Mouse (Mus musculus) adrenal gland, adult 18-20 months (tissue): ENCODE data around the gene Rab5c. TPM values are rescaled to one million over a fixed set of nuclear protein-coding genes. Genes with fewer than 3 reads are reported as not detected.

ENCODE experiments used
- DNase-seq, 2 experiments: peaks; one replicate each; pipeline ENCODE4 v3.0.0; 2021 to 2022; ENCODE audit warnings: low spot score in 2 of 2
- total RNA-seq, 2 experiments: library from RNA; stranded (reverse); gene quantifications; 1 replicate in 1 of 2; 2 replicates in 1 of 2; pipeline ENCODE4 v1.2.3; 2021

The Rab5c gene
- total RNA-seq, 2 experiments from 2014 or later: 189 TPM

DNA sequence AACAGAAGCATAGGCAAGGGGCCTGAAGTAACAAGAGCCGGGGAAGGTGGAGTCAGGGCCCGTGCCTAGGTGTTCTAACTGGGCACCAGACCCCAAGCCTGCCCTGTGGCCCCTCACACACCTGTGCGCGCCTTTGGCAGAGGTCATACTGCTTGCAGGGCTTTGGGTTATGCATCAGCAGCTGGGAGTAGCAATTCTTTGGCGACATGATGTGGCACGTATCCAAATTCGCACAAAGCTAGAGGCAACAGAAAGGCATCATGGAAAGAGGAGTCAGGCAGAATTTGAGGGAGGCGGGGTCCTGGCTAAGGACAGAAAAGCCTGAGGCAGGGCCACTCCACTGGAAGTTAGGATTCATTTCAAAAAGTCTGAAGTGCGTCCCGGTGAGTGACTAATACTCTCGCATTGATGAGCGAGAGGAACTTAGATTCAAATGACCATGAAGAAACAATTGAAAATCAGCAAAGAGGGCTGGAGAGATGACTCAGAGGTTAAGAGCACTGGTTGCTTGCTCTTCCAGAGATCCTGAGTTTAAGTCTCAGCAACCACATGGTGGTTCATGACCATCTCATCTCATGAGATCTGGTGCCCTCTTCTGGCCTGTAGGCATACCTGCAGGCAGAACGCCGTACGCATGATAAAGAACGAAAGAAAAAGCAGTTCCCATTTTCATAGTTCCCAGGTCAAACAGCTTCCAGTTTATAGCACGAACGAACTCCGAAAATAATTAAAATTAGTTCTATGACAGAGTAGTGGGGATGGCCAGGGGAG is 35.7 kb downstream of the Rab5c start:
- peak in 1 of 2 experiments; percentile 61 for DNase-seq

DNA sequence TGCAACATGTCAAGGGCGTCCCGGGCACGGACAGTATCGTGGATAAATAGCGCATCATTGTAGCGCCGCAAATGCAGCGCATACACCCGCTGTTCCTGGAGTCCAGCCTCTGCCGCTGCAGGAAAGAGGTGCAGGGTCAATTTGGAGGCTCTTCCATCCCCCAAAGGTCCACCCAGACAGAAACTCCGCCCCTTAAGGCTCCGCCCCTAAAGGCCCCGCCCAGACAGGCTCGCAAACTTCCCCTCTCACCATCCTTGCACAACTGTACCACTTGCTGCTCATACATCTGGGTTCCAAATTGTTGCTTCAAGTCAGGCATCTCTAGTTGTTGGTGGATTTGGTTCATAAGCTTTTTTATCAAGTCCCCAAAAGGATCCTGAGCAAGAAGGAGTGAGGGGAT is 36.7 kb downstream of the Rab5c start:
- DNase-seq: peak; percentile 73 to 75

GRCm38 (mm10) chr11:100700710-100701109 is 37.3 kb downstream of the Rab5c start:
- no peak for DNase-seq

DNA sequence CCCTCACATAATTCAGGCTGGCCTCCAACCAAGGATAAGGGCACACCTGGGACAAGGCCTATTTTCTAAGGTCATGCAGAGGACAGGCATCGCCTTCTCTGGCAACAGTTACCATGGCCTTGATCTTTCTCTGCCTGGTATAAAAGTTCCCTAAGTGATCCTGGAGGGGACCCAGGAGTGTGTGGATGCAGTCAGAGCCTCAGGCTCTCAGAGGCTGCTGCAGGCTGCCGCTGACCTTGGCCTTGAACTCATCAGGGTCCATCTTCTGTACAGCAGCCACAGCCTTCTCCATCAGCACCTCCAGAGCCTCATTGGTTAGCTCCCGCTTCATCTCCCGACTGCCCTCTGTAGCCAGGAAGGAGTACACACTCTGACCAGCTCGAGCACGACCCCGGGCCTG is 40.1 kb downstream of the Rab5c start:
- DNase-seq: peak in 1 of 2 experiments; percentile 42

- peak; percentile 88 for DNase-seq
Observed at GRCm38 (mm10) chr11:100694926-100695325, 43.1 kb downstream of the Rab5c start.

- no peak for DNase-seq
Observed at GRCm38 (mm10) chr11:100693154-100693553, 44.9 kb downstream of the Rab5c start.

DNA sequence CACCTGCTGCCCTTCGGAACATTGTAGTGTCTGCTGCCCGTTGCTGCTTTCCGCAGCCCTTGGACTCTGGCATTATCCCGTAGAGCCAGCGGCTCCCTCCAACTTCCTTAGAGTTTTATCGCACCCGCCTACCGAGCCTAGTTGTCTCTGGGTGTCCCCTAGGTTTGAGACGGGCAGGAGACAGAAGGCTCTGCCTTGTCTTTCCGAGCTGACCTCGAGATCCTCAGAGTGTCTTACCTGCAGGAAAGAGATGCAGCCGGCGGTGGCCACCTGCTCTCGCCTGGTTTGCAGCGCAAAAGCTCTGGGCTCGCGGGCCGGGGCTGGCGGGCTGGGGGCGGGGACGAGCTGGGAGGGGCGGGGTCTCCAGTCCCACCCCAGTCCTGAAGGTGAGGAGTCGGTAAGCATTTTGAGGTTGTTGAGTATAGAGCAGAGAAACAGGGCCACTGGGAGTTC is 45.8 kb downstream of the Rab5c start, which contains the start of gene Zfp385c:
Zfp385c (minus strand) TSS at position 292 of the 453 bp plus-strand sequence.
- no peak for DNase-seq

- DNase-seq: no peak
Observed at GRCm38 (mm10) chr11:100690389-100690788, 47.6 kb downstream of the Rab5c start.

- no peak for DNase-seq
Observed at GRCm38 (mm10) chr11:100688443-100688842, 49.6 kb downstream of the Rab5c start.

GRCm38 (mm10) chr11:100687265-100687664 is 50.8 kb downstream of the Rab5c start:
- DNase-seq: no peak

DNA sequence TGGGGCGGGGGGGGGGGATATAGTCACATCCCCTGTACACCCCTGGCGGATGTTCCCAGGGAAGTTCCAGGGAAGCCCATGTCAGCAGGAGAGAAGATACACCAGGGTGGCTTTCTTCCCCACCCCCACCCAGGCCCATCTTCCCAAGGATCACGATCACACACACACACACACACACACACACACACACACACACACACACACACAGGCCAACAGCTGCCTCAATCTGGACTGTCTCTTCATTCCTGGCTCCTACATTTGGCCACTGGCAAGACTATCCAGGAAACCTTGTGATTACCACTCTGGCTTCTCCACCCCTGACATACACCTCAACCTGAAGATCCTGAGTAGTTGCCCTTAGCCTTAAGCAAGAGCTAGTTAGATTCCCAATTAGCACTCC is 52.6 kb downstream of the Rab5c start:
- DNase-seq: no peak

- DNase-seq: no peak
Observed at GRCm38 (mm10) chr11:100684084-100684483, 53.9 kb downstream of the Rab5c start.

- no peak for DNase-seq
Observed at GRCm38 (mm10) chr11:100682526-100682925, 55.5 kb downstream of the Rab5c start.

DNA sequence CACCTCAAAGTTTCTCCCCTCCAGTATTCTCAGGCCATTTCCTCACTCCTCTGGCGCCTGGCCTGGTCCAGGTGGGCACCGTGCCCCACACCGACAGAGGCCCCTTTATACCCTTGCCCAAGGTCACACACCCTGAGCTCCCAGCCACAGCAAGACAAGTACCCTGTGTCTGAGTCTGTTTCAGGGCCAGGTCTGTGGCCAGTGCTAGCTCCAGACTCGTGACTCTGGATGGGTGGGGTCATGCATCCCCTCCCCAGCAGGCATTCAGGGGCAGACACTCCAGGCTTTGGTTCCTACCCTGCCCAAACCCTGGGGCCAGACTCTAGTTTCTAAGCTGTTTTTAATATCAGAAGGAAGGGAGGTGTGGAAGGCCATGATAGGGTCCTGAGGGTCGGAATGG is 56.2 kb downstream of the Rab5c start:
- DNase-seq: no peak

DNA sequence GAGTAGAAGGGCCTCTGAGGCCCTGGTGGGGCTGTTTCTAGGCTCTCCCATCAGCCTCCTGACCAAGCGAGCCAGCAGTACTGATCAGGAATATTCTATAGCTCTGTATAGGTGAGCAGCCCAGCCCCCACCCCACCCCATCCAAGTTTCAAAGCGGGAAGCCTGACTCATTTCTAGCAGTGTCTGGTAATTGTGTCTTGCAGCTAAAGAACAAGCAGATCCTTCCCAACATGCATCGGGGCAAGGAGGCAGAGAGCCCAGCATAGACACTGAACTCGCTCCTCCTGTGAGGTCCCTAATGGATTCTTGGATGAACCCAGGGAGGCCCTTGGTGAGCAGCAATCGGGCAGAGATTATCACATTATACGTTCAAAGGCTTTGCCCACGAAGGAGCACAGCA is 60.2 kb downstream of the Rab5c start:
- DNase-seq: no peak

- DNase-seq: peak; percentile 45 to 49
Observed at GRCm38 (mm10) chr11:100673169-100673568, 64.8 kb downstream of the Rab5c start.

GRCm38 (mm10) chr11:100671956-100672355 is 66.1 kb downstream of the Rab5c start:
- no peak for DNase-seq

GRCm38 (mm10) chr11:100671049-100671448 is 67.0 kb downstream of the Rab5c start:
- no peak for DNase-seq

Other genes with a start within 250 kb of the Rab5c start
- gene Acly, start 210.2 kb downstream of the Rab5c start, total RNA-seq: 1,000 to 10,000 TPM; 1,875 to 2,782 TPM
- 10 to 100 TPM in 1 of 2 experiments, 1 to 10 TPM in 1; 8.8 to 18.8 TPM for gene Ttc25, start 192.6 kb downstream of the Rab5c start, total RNA-seq
- gene Cnp, start 163.3 kb downstream of the Rab5c start, total RNA-seq: 10 to 100 TPM; 33.2 to 40.6 TPM
- 10 to 100 TPM; 31.2 to 31.8 TPM for gene Nkiras2, start 119.0 kb downstream of the Rab5c start, total RNA-seq
- gene Dnajc7, start 118.0 kb downstream of the Rab5c start, total RNA-seq: 100 to 1,000 TPM; 210 to 238 TPM
- gene Zfp385c, start 45.8 kb downstream of the Rab5c start, total RNA-seq: under 1 TPM; 0.10 to 0.16 TPM
- gene Dhx58, start 33.9 kb downstream of the Rab5c start, total RNA-seq: 10 to 100 TPM; 33.1 to 33.4 TPM
- gene Kat2a, start 25.8 kb downstream of the Rab5c start, total RNA-seq: 10 to 100 TPM; 32.0 to 43.8 TPM
- not detected for gene Hspb9, start 24.4 kb downstream of the Rab5c start, total RNA-seq
- gene Kcnh4, start 21.7 kb upstream of the Rab5c start, total RNA-seq: under 1 TPM; 0.10 to 0.16 TPM
- gene Hcrt, start 24.7 kb upstream of the Rab5c start, total RNA-seq: not detected
- 10 to 100 TPM; 17.8 to 21.4 TPM for gene Ghdc, start 32.7 kb upstream of the Rab5c start, total RNA-seq
- gene Stat5b, start 112.5 kb upstream of the Rab5c start, total RNA-seq: 10 to 100 TPM; 40.1 to 74.3 TPM
- gene Stat5a, start 121.1 kb upstream of the Rab5c start, total RNA-seq: 10 to 100 TPM; 28.0 to 29.3 TPM
- 100 to 1,000 TPM in 1 of 2 experiments, 10 to 100 TPM in 1; 87.0 to 102 TPM for gene Stat3, start 201.3 kb upstream of the Rab5c start, total RNA-seq
- 100 to 1,000 TPM; 296 to 352 TPM for gene Cavin1, start 232.7 kb upstream of the Rab5c start, total RNA-seq